ENCODE assay signal across 29 mouse cellular contexts in the genomic region with DNA sequence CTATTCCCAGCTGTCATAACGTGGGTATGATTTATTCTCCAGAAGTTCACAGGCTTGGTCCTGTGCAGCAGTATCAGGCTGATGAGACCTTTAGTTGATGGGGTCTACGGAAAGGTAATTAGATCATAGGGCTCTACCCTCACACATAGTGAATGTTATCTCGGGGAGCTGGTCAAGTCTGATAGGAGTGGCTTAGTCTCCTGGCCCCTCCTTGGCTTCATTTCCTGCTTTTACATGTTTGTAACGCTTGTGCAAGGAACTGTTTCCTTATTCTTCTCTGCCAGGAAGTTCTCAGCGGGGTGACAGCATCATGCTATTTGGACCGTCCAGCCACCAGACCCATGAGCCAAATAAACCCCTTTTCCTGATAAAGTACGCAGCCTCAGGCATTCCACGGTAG.
DNase-seq lines count a peak whose midpoint lies in the region; ATAC-seq and TF ChIP-seq lines count a peak whose summit lies in the region.
"Had no signal": no experiment of that assay in that cellular context is flagged by ENCODE, and none has a peak within 500 bp of the region (broad histone marks: within the 10 kb centered on the region; RNA-seq: fewer than 3 reads in every experiment).

No protein-coding gene starts in this region.

- H3K4me3 ChIP-seq in midbrain, embryonic 10.5 days: no peak overlapping the region
- no peak overlapping the region for H3K4me3 ChIP-seq in midbrain, embryonic 16.5 days (ENCODE audit: low read depth, low read length)
- no peak overlapping the region for H3K4me3 ChIP-seq in liver, embryonic 16.5 days (ENCODE audit: low read depth, low read length)
- H3K4me3 ChIP-seq in midbrain, postnatal 0 days (ENCODE audit: low read depth, low read length): no peak overlapping the region
- H3K4me3 ChIP-seq: embryonic facial prominence, embryonic 12.5 days; hindbrain, embryonic 13.5 days; midbrain, embryonic 12.5 days; neural tube, embryonic 15.5 days had no signal

- no peaks in the 10 kb centered on the region for H3K4me1 ChIP-seq in midbrain, embryonic 10.5 days
- peaks cover 2% of the 10 kb centered on the region for H3K4me1 ChIP-seq in midbrain, embryonic 16.5 days (ENCODE audit: control insufficient read depth, insufficient read depth, low read length)
- peaks cover 29% of the 10 kb centered on the region for H3K4me1 ChIP-seq in liver, embryonic 16.5 days (ENCODE audit: control insufficient read depth, low read depth, low read length)
- no peaks in the 10 kb centered on the region for H3K4me1 ChIP-seq in midbrain, postnatal 0 days (ENCODE audit: insufficient read depth, low read length)
- H3K4me1 ChIP-seq: embryonic facial prominence, embryonic 12.5 days; neural tube, embryonic 15.5 days had no signal

- no peak overlapping the region for H3K9ac ChIP-seq in midbrain, embryonic 16.5 days (ENCODE audit: low read depth, low read length)
- no peak overlapping the region for H3K9ac ChIP-seq in liver, embryonic 16.5 days (ENCODE audit: low read depth, low read length)
- no peak overlapping the region for H3K9ac ChIP-seq in midbrain, postnatal 0 days (replicated peaks; ENCODE audit: low read length, poor library complexity, severe bottlenecking)
- H3K9ac ChIP-seq: embryonic facial prominence, embryonic 12.5 days; forebrain, postnatal 0 days; hindbrain, embryonic 13.5 days; midbrain, embryonic 12.5 days; neural tube, embryonic 15.5 days had no signal

- DNase-seq in midbrain, embryonic 10.5 days (ENCODE audit: low spot score): no peak
- DNase-seq in embryo, embryonic 10.5 days (ENCODE audit: low spot score): no peak
- no peak for DNase-seq in midbrain, postnatal 0 days (ENCODE audit: low spot score)
- DNase-seq: adrenal gland, adult 2 months; cerebellum, adult 9-10 months; cerebellum, postnatal 36 days; embryo, embryonic 11 days; forebrain, postnatal 0 days; gastrocnemius, postnatal 10 days; heart, postnatal 4 days; kidney, adult 9 months; kidney, postnatal 10 days; layer of hippocampus, adult 9-11 months; lung, postnatal 10 days; retina, postnatal 1 day; spleen, adult 18-20 months had no signal

- 0 out of 2 replicates have a peak overlapping the region, but pooled peaks have one; percentile 6 for H3K27ac ChIP-seq in midbrain, embryonic 10.5 days (replicated peaks)
- H3K27ac ChIP-seq in midbrain, embryonic 16.5 days (ENCODE audit: low read length): no peak overlapping the region
- H3K27ac ChIP-seq in liver, embryonic 16.5 days (ENCODE audit: low read length): peak overlapping the region; percentile 50; the same call in 1 of the 2 replicates
- no peak overlapping the region for H3K27ac ChIP-seq in midbrain, postnatal 0 days (ENCODE audit: low read depth, low read length)
- H3K27ac ChIP-seq: embryonic facial prominence, embryonic 12.5 days; hindbrain, embryonic 13.5 days; macrophage; midbrain, embryonic 12.5 days; neural tube, embryonic 15.5 days had no signal

- no peak for TF ChIP-seq CTCF in midbrain, postnatal 0 days (IDR thresholded peaks at IDR 0.05)

- WGBS in midbrain, embryonic 10.5 days: 92% methylated on average over 8 of the region's 8 CpGs
- 93% methylated on average over 8 of the region's 8 CpGs for WGBS in midbrain, embryonic 16.5 days
- 34% methylated on average over 8 of the region's 8 CpGs for whole genome bisulfite sequencing in liver, embryonic 16.5 days (ENCODE audit: insufficient replicate concordance)
- WGBS in midbrain, postnatal 0 days: 91% methylated on average over 8 of the region's 8 CpGs

- H3K4me2 ChIP-seq in midbrain, embryonic 16.5 days (ENCODE audit: low read length): no peak overlapping the region
- no peak overlapping the region for H3K4me2 ChIP-seq in liver, embryonic 16.5 days (ENCODE audit: low read depth, low read length)
- H3K4me2 ChIP-seq in midbrain, postnatal 0 days (ENCODE audit: low read depth, low read length, poor library complexity, severe bottlenecking): no peak overlapping the region
- H3K4me2 ChIP-seq: embryonic facial prominence, embryonic 12.5 days; heart, embryonic 11.5 days; hindbrain, embryonic 13.5 days; midbrain, embryonic 12.5 days; neural tube, embryonic 15.5 days had no signal

- no peak for ATAC-seq in midbrain, embryonic 16.5 days
- ATAC-seq in granulocyte monocyte progenitor cell, adult 5-6 weeks (replicated peaks; ENCODE audit: poor library complexity, severe bottlenecking): peak; percentile 56
- peak; percentile 56; the same call in 1 of the 2 replicates for ATAC-seq in liver, embryonic 16.5 days (ENCODE audit: low read depth)
- peak; percentile 50; the same call in 1 of the 2 replicates for ATAC-seq in monocyte, adult 5-6 weeks (replicated peaks; ENCODE audit: insufficient number of reproducible peaks, low FRiP score, low TSS enrichment, poor library complexity, severe bottlenecking)
- ATAC-seq in activated CD4-positive, CD25-positive, alpha-beta regulatory T cell, adult 4 months: no peak
- ATAC-seq in midbrain, postnatal 0 days (ENCODE audit: low FRiP score): no peak
- ATAC-seq: CD4-positive, CD25-positive, alpha-beta regulatory T cell, adult 4 months; forebrain, postnatal 0 days; intestine, embryonic 16.5 days had no signal

- no peaks in the 10 kb centered on the region for H3K36me3 ChIP-seq in midbrain, embryonic 10.5 days
- no peaks in the 10 kb centered on the region for H3K36me3 ChIP-seq in midbrain, embryonic 16.5 days (ENCODE audit: control insufficient read depth, insufficient read depth, low read length)
- no peaks in the 10 kb centered on the region for H3K36me3 ChIP-seq in liver, embryonic 16.5 days (ENCODE audit: control insufficient read depth, insufficient read depth)
- no peaks in the 10 kb centered on the region for H3K36me3 ChIP-seq in midbrain, postnatal 0 days (ENCODE audit: insufficient read depth, low read length)
- H3K36me3 ChIP-seq: embryonic facial prominence, embryonic 12.5 days; hindbrain, embryonic 13.5 days; midbrain, embryonic 12.5 days; neural tube, embryonic 15.5 days had no signal

- H3K9me3 ChIP-seq in midbrain, embryonic 10.5 days (replicated peaks): peaks cover 6% of the 10 kb centered on the region; the same call in 1 of the 2 replicates
- no peaks in the 10 kb centered on the region for H3K9me3 ChIP-seq in midbrain, embryonic 16.5 days (replicated peaks; ENCODE audit: control insufficient read depth, low read length, poor library complexity, severe bottlenecking)
- no peaks in the 10 kb centered on the region for H3K9me3 ChIP-seq in liver, embryonic 16.5 days (replicated peaks; ENCODE audit: control insufficient read depth, low read length)
- H3K9me3 ChIP-seq in midbrain, postnatal 0 days (ENCODE audit: low read length): no peaks in the 10 kb centered on the region
- H3K9me3 ChIP-seq: embryonic facial prominence, embryonic 12.5 days; hindbrain, embryonic 13.5 days; midbrain, embryonic 12.5 days; neural tube, embryonic 15.5 days had no signal

- no peaks in the 10 kb centered on the region for H3K27me3 ChIP-seq in midbrain, embryonic 10.5 days (ENCODE audit: low read depth, poor library complexity, severe bottlenecking)
- H3K27me3 ChIP-seq in midbrain, embryonic 16.5 days (ENCODE audit: control insufficient read depth, insufficient read depth, low read depth, low read length): no peaks in the 10 kb centered on the region
- no peaks in the 10 kb centered on the region for H3K27me3 ChIP-seq in liver, embryonic 16.5 days (ENCODE audit: control insufficient read depth, insufficient read depth, low read depth, low read length)
- H3K27me3 ChIP-seq in midbrain, postnatal 0 days (ENCODE audit: insufficient read depth, low read length): no peaks in the 10 kb centered on the region
- H3K27me3 ChIP-seq: embryonic facial prominence, embryonic 12.5 days; hindbrain, embryonic 13.5 days; midbrain, embryonic 12.5 days; neural tube, embryonic 15.5 days had no signal

Comparison
In these comparisons a context has a peak if more than half of its experiments do, and no peak if none do; other contexts are left out.
1. H3K27ac ChIP-seq: peak in midbrain, embryonic 10.5 days (single experiment) and liver, embryonic 16.5 days (single experiment); none in midbrain, embryonic 16.5 days (single experiment) and midbrain, postnatal 0 days (single experiment).
2. ATAC-seq: peak in granulocyte monocyte progenitor cell, adult 5-6 weeks (single experiment), liver, embryonic 16.5 days (single experiment) and monocyte, adult 5-6 weeks (single experiment); none in midbrain, embryonic 16.5 days (single experiment), activated CD4-positive, CD25-positive, alpha-beta regulatory T cell, adult 4 months (single experiment) and midbrain, postnatal 0 days (single experiment).